In genomic region chr11:93044998-93045397, GRCm38 (mm10) we compare ENCODE assay signal across 19 mouse cellular contexts. TPM values are rescaled to one million over a fixed set of nuclear protein-coding genes. Genes with fewer than 3 reads are reported as not detected.
DNase-seq lines count a peak whose midpoint lies in the region; ATAC-seq and TF ChIP-seq lines count a peak whose summit lies in the region.
"Had no signal": no experiment of that assay in that cellular context is flagged by ENCODE, and none has a peak within 500 bp of the region (broad histone marks: within the 10 kb centered on the region; RNA-seq: fewer than 3 reads in every experiment).

No protein-coding gene starts in this region.

- no peaks in the 10 kb centered on the region for H3K36me3 ChIP-seq in midbrain, postnatal 0 days (ENCODE audit: insufficient read depth, low read length)
- H3K36me3 ChIP-seq in midbrain, embryonic 15.5 days (replicated peaks), result no peaks in the 10 kb centered on the region
- H3K36me3 ChIP-seq: lung, embryonic 15.5 days had no signal

- no peak overlapping the region for H3K4me3 ChIP-seq in midbrain, postnatal 0 days (ENCODE audit: low read depth, low read length)
- H3K4me3 ChIP-seq in midbrain, embryonic 15.5 days, result no peak overlapping the region
- H3K4me3 ChIP-seq: erythroblast, embryonic 14.5 days; lung, embryonic 15.5 days; megakaryocyte, embryonic 14.5 days had no signal

- H3K4me2 ChIP-seq in midbrain, postnatal 0 days (ENCODE audit: low read depth, low read length, poor library complexity, severe bottlenecking), result no peak overlapping the region
- H3K4me2 ChIP-seq in midbrain, embryonic 15.5 days, result no peak overlapping the region
- H3K4me2 ChIP-seq: liver, embryonic 11.5 days; lung, embryonic 15.5 days had no signal

- 49% methylated on average over 1 of the region's 1 CpGs for WGBS in midbrain, postnatal 0 days
- WGBS in midbrain, embryonic 15.5 days, result 52% methylated on average over 1 of the region's 1 CpGs

- H3K27ac ChIP-seq in midbrain, postnatal 0 days (ENCODE audit: low read depth, low read length), result no peak overlapping the region
- no peak overlapping the region for H3K27ac ChIP-seq in midbrain, embryonic 15.5 days
- H3K27ac ChIP-seq: kidney, postnatal 0 days; lung, embryonic 15.5 days had no signal

- DNase-seq in cerebellum, adult 9-11 months, result peak; percentile 18
- DNase-seq in cerebellum, adult 11-12 months, result no peak
- peak; percentile 31 for DNase-seq in midbrain, postnatal 0 days (ENCODE audit: low spot score)
- peak; percentile 11 for DNase-seq in left cerebral cortex, adult 11 months (ENCODE audit: low spot score)
- no peak for DNase-seq in heart, postnatal 25 days (ENCODE audit: low spot score)
- DNase-seq in ovary, postnatal 14 days (ENCODE audit: low spot score), result no peak
- DNase-seq in lung, postnatal 36 days, result no peak
- DNase-seq: adrenal gland, adult 8-10 months; heart, adult 18-20 months; spleen, adult 18-20 months; thymus, postnatal 25 days had no signal

- ATAC-seq in midbrain, postnatal 0 days (ENCODE audit: low FRiP score), result no peak
- ATAC-seq in midbrain, embryonic 15.5 days (replicated peaks), result no peak
- ATAC-seq: inflammation-experienced regulatory T-cells, adult 6 months had no signal

- no peak overlapping the region for H3K9ac ChIP-seq in midbrain, postnatal 0 days (replicated peaks; ENCODE audit: low read length, poor library complexity, severe bottlenecking)
- H3K9ac ChIP-seq in midbrain, embryonic 15.5 days, result no peak overlapping the region
- H3K9ac ChIP-seq: lung, embryonic 15.5 days had no signal

- TF ChIP-seq CTCF in midbrain, postnatal 0 days (IDR thresholded peaks at IDR 0.05), result no peak

- intact Hi-C loops in heart, postnatal 25 days (cut with DNase I), result no loop called here

- H3K9me3 ChIP-seq in midbrain, postnatal 0 days (ENCODE audit: low read length), result no peaks in the 10 kb centered on the region
- no peaks in the 10 kb centered on the region for H3K9me3 ChIP-seq in midbrain, embryonic 15.5 days
- H3K9me3 ChIP-seq: lung, embryonic 15.5 days; megakaryocyte, embryonic 14.5 days had no signal

- no peaks in the 10 kb centered on the region for H3K4me1 ChIP-seq in midbrain, postnatal 0 days (ENCODE audit: insufficient read depth, low read length)
- no peaks in the 10 kb centered on the region for H3K4me1 ChIP-seq in midbrain, embryonic 15.5 days
- H3K4me1 ChIP-seq: lung, embryonic 15.5 days; megakaryocyte, embryonic 14.5 days had no signal

- no peaks in the 10 kb centered on the region for H3K27me3 ChIP-seq in midbrain, postnatal 0 days (ENCODE audit: insufficient read depth, low read length)
- H3K27me3 ChIP-seq in midbrain, embryonic 15.5 days (replicated peaks), result no peaks in the 10 kb centered on the region
- H3K27me3 ChIP-seq: lung, embryonic 15.5 days; megakaryocyte, embryonic 14.5 days had no signal

RNA-seq across cellular contexts. Expression of gene Car10, which starts 52.8 kb away (rescaled TPM):
- total RNA-seq in midbrain, postnatal 0 days (2014; rRNA removed), result 62.8 and 72.6 TPM in 2 replicates
- 64.1 and 69.6 TPM in 2 replicates for polyA plus RNA-seq in midbrain, postnatal 0 days (2015; fragmentation: Nextera tagmentation; extraction: Ambion mirVana)
- polyA plus RNA-seq in midbrain, embryonic 15.5 days (2015; fragmentation: Nextera tagmentation; extraction: Ambion mirVana), result 41.7 and 47.7 TPM in 2 replicates
- not detected for total RNA-seq in heart, postnatal 25 days (2021)
- total RNA-seq: heart, adult 18-20 months had no signal
- polyA plus RNA-seq: erythroblast, embryonic 14.5 days; heart, postnatal 0 days; kidney, postnatal 0 days had no signal

Comparison
In these comparisons a context has a peak if more than half of its experiments do, and no peak if none do; other contexts are left out.
1. DNase-seq: peak in cerebellum, adult 9-11 months (single experiment), midbrain, postnatal 0 days (single experiment) and left cerebral cortex, adult 11 months (single experiment); none in cerebellum, adult 11-12 months (single experiment), heart, postnatal 25 days (single experiment), ovary, postnatal 14 days (single experiment) and lung, postnatal 36 days (single experiment).
2. RNA of gene Car10, which starts 52.8 kb away (total RNA-seq): 62.8 to 72.6 TPM in midbrain, postnatal 0 days; not detected in heart, postnatal 25 days; every median in the first group is over 10 times any median in the second.